In genomic region chr17:26363853-26364532, GRCm38 (mm10) we compare ENCODE assay signal across 11 mouse cellular contexts. TPM values are rescaled to one million over a fixed set of nuclear protein-coding genes. Genes with fewer than 3 reads are reported as not detected.
DNase-seq lines count a peak whose midpoint lies in the region; ATAC-seq and TF ChIP-seq lines count a peak whose summit lies in the region.
"Had no signal": no experiment of that assay in that cellular context is flagged by ENCODE, and none has a peak within 500 bp of the region (broad histone marks: within the 10 kb centered on the region; RNA-seq: fewer than 3 reads in every experiment).

No protein-coding gene starts in this region.

- peaks cover 13% of the 10 kb centered on the region for H3K4me1 ChIP-seq in cerebellum, adult 2 months (ENCODE audit: control insufficient read depth, insufficient read depth, low read length)
- peaks cover 40% of the 10 kb centered on the region for H3K4me1 ChIP-seq in midbrain, embryonic 10.5 days
- peaks cover 4% of the 10 kb centered on the region; the same call in 1 of the 2 replicates for H3K4me1 ChIP-seq in midbrain, postnatal 0 days (ENCODE audit: insufficient read depth, low read length)
- peaks cover 51% of the 10 kb centered on the region for H3K4me1 ChIP-seq in hindbrain, embryonic 13.5 days (replicated peaks)
- peaks cover 68% of the 10 kb centered on the region for H3K4me1 ChIP-seq in stomach, embryonic 15.5 days

- H3K9me3 ChIP-seq in midbrain, embryonic 10.5 days (replicated peaks) = no peaks in the 10 kb centered on the region
- H3K9me3 ChIP-seq in midbrain, postnatal 0 days (ENCODE audit: low read length) = no peaks in the 10 kb centered on the region
- no peaks in the 10 kb centered on the region for H3K9me3 ChIP-seq in hindbrain, embryonic 13.5 days
- H3K9me3 ChIP-seq in stomach, embryonic 15.5 days = no peaks in the 10 kb centered on the region

- H3K27me3 ChIP-seq in cerebellum, adult 2 months (ENCODE audit: control insufficient read depth, insufficient read depth, low read length) = no peaks in the 10 kb centered on the region
- H3K27me3 ChIP-seq in midbrain, embryonic 10.5 days (ENCODE audit: low read depth, poor library complexity, severe bottlenecking) = no peaks in the 10 kb centered on the region
- no peaks in the 10 kb centered on the region for H3K27me3 ChIP-seq in midbrain, postnatal 0 days (ENCODE audit: insufficient read depth, low read length)
- no peaks in the 10 kb centered on the region for H3K27me3 ChIP-seq in hindbrain, embryonic 13.5 days
- no peaks in the 10 kb centered on the region for H3K27me3 ChIP-seq in stomach, embryonic 15.5 days (replicated peaks)

- H3K9ac ChIP-seq in midbrain, postnatal 0 days (replicated peaks; ENCODE audit: low read length, poor library complexity, severe bottlenecking) = no peak overlapping the region
- H3K9ac ChIP-seq in hindbrain, embryonic 13.5 days = no peak overlapping the region
- H3K9ac ChIP-seq in stomach, embryonic 15.5 days = no peak overlapping the region

- H3K27ac ChIP-seq in cerebellum, adult 2 months (ENCODE audit: insufficient read depth, low read length) = no peak overlapping the region
- H3K27ac ChIP-seq in midbrain, embryonic 10.5 days (replicated peaks) = peak overlapping the region; percentile 64
- no peak overlapping the region for H3K27ac ChIP-seq in midbrain, postnatal 0 days (ENCODE audit: low read depth, low read length)
- peak overlapping the region; percentile 86 for H3K27ac ChIP-seq in hindbrain, embryonic 13.5 days
- H3K27ac ChIP-seq in stomach, embryonic 15.5 days = peak overlapping the region; percentile 32

- TF ChIP-seq CTCF in cerebellum, adult 2 months (IDR thresholded peaks at IDR 0.05; ENCODE audit: borderline replicate concordance, insufficient read depth, low read depth, low read length) = no peak
- no peak for TF ChIP-seq CTCF in midbrain, postnatal 0 days (IDR thresholded peaks at IDR 0.05)

- H3K4me3 ChIP-seq in cerebellum, adult 2 months (replicated peaks; ENCODE audit: insufficient read depth, low read depth, low read length) = no peak overlapping the region
- H3K4me3 ChIP-seq in midbrain, embryonic 10.5 days = no peak overlapping the region
- H3K4me3 ChIP-seq in midbrain, postnatal 0 days (ENCODE audit: low read depth, low read length) = no peak overlapping the region
- no peak overlapping the region for H3K4me3 ChIP-seq in hindbrain, embryonic 13.5 days
- H3K4me3 ChIP-seq in stomach, embryonic 15.5 days (replicated peaks) = no peak overlapping the region

- TF ChIP-seq POLR2A in cerebellum, adult 2 months (IDR thresholded peaks at IDR 0.05; ENCODE audit: borderline replicate concordance, insufficient read depth, low read length) = no peak

- peak; percentile 54 to 62 for DNase-seq in cerebellum, postnatal 14 days
- no peak for DNase-seq in cerebellum, adult 2 months
- DNase-seq in midbrain, embryonic 10.5 days (ENCODE audit: low spot score) = no peak
- DNase-seq in midbrain, postnatal 0 days (ENCODE audit: low spot score) = no peak
- DNase-seq in left cerebral cortex, postnatal 4 days = no peak
- DNase-seq in thymus, postnatal 10 days (ENCODE audit: low spot score in 2 of 2) = no peak
- DNase-seq: kidney, postnatal 4 days; lung, postnatal 10 days had no signal

- 54% methylated on average over 5 of the region's 5 CpGs for whole genome bisulfite sequencing in cerebellum, adult 2 months
- WGBS in midbrain, embryonic 10.5 days = 75% methylated on average over 5 of the region's 5 CpGs
- WGBS in midbrain, postnatal 0 days = 68% methylated on average over 5 of the region's 5 CpGs
- 54% methylated on average over 5 of the region's 5 CpGs for WGBS in hindbrain, embryonic 13.5 days
- WGBS in stomach, embryonic 15.5 days = 68% methylated on average over 5 of the region's 5 CpGs

- no peaks in the 10 kb centered on the region for H3K36me3 ChIP-seq in midbrain, embryonic 10.5 days
- H3K36me3 ChIP-seq in midbrain, postnatal 0 days (ENCODE audit: insufficient read depth, low read length) = no peaks in the 10 kb centered on the region
- no peaks in the 10 kb centered on the region for H3K36me3 ChIP-seq in hindbrain, embryonic 13.5 days
- H3K36me3 ChIP-seq in stomach, embryonic 15.5 days = no peaks in the 10 kb centered on the region

- H3K4me2 ChIP-seq in midbrain, postnatal 0 days (ENCODE audit: low read depth, low read length, poor library complexity, severe bottlenecking) = no peak overlapping the region
- H3K4me2 ChIP-seq in hindbrain, embryonic 13.5 days = no peak overlapping the region
- H3K4me2 ChIP-seq in stomach, embryonic 15.5 days = no peak overlapping the region
- H3K4me2 ChIP-seq: liver, embryonic 11.5 days had no signal

- no peak for ATAC-seq in midbrain, postnatal 0 days (ENCODE audit: low FRiP score)
- peak; percentile 38; the same call in 1 of the 2 replicates for ATAC-seq in hindbrain, embryonic 13.5 days (ENCODE audit: low FRiP score)
- no peak for ATAC-seq in stomach, embryonic 15.5 days (ENCODE audit: insufficient read depth, low FRiP score, low read depth)

- intact Hi-C loops in left cerebral cortex, postnatal 4 days (cut with DNase I) = loop anchor here (2.0 kb wide), 1 partner anchor 47 kb away; no protein-coding TSS in a partner anchor

RNA-seq across cellular contexts. Expression of gene Neurl1b, which starts 50.6 kb away (rescaled TPM):
- 0.84 and 1.1 TPM in 2 replicates for polyA plus RNA-seq in cerebellum, adult 2 months (2012; rRNA removed)
- 0.16 and 0.19 TPM in 2 replicates for polyA plus RNA-seq in midbrain, embryonic 10.5 days (2016; fragmentation: Nextera tagmentation; extraction: Ambion mirVana)
- 51.1 and 69.7 TPM in 2 replicates for total RNA-seq in midbrain, postnatal 0 days (2014; rRNA removed)
- polyA plus RNA-seq in midbrain, postnatal 0 days (2015; fragmentation: Nextera tagmentation; extraction: Ambion mirVana) = 2.1 and 2.3 TPM in 2 replicates
- 0.78 and 1.0 TPM in 2 replicates for polyA plus RNA-seq in hindbrain, embryonic 13.5 days (2015; fragmentation: Nextera tagmentation; extraction: Ambion mirVana)
- 2.5 and 2.6 TPM in 2 replicates for polyA plus RNA-seq in stomach, embryonic 15.5 days (2015; fragmentation: Nextera tagmentation; extraction: Ambion mirVana)
- 10 to 100 TPM; 85.3 to 88.4 TPM for total RNA-seq in left cerebral cortex, postnatal 4 days (2021)

Comparison
In these comparisons a context has a peak if more than half of its experiments do, and no peak if none do; other contexts are left out.
1. DNase-seq: peak in cerebellum, postnatal 14 days (2 of 2); none in cerebellum, adult 2 months (0 of 2), midbrain, embryonic 10.5 days (single experiment), midbrain, postnatal 0 days (single experiment), left cerebral cortex, postnatal 4 days (single experiment) and thymus, postnatal 10 days (0 of 2).
2. H3K27ac ChIP-seq: peak in midbrain, embryonic 10.5 days (single experiment), hindbrain, embryonic 13.5 days (single experiment) and stomach, embryonic 15.5 days (single experiment); none in cerebellum, adult 2 months (single experiment) and midbrain, postnatal 0 days (single experiment).